Mouse (Mus musculus) lung, postnatal 4 days (tissue): Measurements from ENCODE around the gene Fcrla.
"Not testable (repeated sequence)": the region's sequence is repeated elsewhere in the genome, so short reads cannot be mapped to it uniquely, and the experiment has no call there.

Source experiments
- DNase-seq, 2 experiments: peaks; one replicate each; pipeline ENCODE4 v3.0.0; 2021

Fcrla gene

GRCm38 (mm10) chr1:170927378-170927777 lies at the start of gene Fcrla:
Gene Fcrla, minus strand, starts transcription at chr1:170927583.
- DNase-seq = no peak

GRCm38 (mm10) chr1:170976447-170976846 lies 49.1 kb upstream of the Fcrla start, which contains the start of gene Fcgr2b:
Gene Fcgr2b, minus strand, starts transcription at chr1:170976547.
- DNase-seq = no peak

GRCm38 (mm10) chr1:170975751-170976161 lies 48.4 kb upstream of the Fcrla start:
- DNase-seq = no peak

GRCm38 (mm10) chr1:170975350-170975749 lies 48.0 kb upstream of the Fcrla start:
- not testable (repeated sequence) for DNase-seq

GRCm38 (mm10) chr1:170974736-170975135 lies 47.4 kb upstream of the Fcrla start:
- DNase-seq = no peak

GRCm38 (mm10) chr1:170974171-170974570 lies 46.8 kb upstream of the Fcrla start:
- DNase-seq = no peak

- DNase-seq = no peak
These were observed 45.6 kb upstream of the Fcrla start for GRCm38 (mm10) chr1:170972936-170973335.

GRCm38 (mm10) chr1:170972494-170972893 lies 45.1 kb upstream of the Fcrla start:
- no peak for DNase-seq

GRCm38 (mm10) chr1:170968576-170968975 lies 41.2 kb upstream of the Fcrla start:
- DNase-seq = no peak

- DNase-seq = peak; percentile 37 to 45
These were observed 40.2 kb upstream of the Fcrla start for GRCm38 (mm10) chr1:170967581-170967980.

- DNase-seq = no peak
These were observed 35.7 kb upstream of the Fcrla start for GRCm38 (mm10) chr1:170963087-170963486.

GRCm38 (mm10) chr1:170962301-170962700 lies 34.9 kb upstream of the Fcrla start:
- no peak for DNase-seq

GRCm38 (mm10) chr1:170961101-170961500 lies 33.7 kb upstream of the Fcrla start:
- no peak for DNase-seq

- DNase-seq = no peak
These were observed 32.4 kb upstream of the Fcrla start for GRCm38 (mm10) chr1:170959791-170960190.

- DNase-seq = no peak
These were observed 30.8 kb upstream of the Fcrla start for GRCm38 (mm10) chr1:170958225-170958624.

- DNase-seq = no peak
These were observed 25.8 kb upstream of the Fcrla start for GRCm38 (mm10) chr1:170953192-170953591.

- DNase-seq = no peak
These were observed 23.4 kb upstream of the Fcrla start for GRCm38 (mm10) chr1:170950772-170951171.

GRCm38 (mm10) chr1:170944908-170945307 lies 17.5 kb upstream of the Fcrla start:
- DNase-seq = not testable (repeated sequence)

- not testable (repeated sequence) for DNase-seq
These were observed 16.8 kb upstream of the Fcrla start for GRCm38 (mm10) chr1:170944151-170944550.

- DNase-seq = peak in 1 of 2 experiments; percentile 44
These were observed 11.9 kb upstream of the Fcrla start for GRCm38 (mm10) chr1:170939255-170939654.

- DNase-seq = no peak
These were observed 7.0 kb upstream of the Fcrla start for GRCm38 (mm10) chr1:170934383-170934782.

- no peak for DNase-seq
These were observed 6.6 kb upstream of the Fcrla start for GRCm38 (mm10) chr1:170933940-170934339.

GRCm38 (mm10) chr1:170933386-170933920 lies 6.1 kb upstream of the Fcrla start:
- no peak for DNase-seq

GRCm38 (mm10) chr1:170932043-170932442 lies 4.7 kb upstream of the Fcrla start:
- no peak for DNase-seq

GRCm38 (mm10) chr1:170929245-170929644 lies 1.9 kb upstream of the Fcrla start:
- no peak for DNase-seq
